In genomic region chr9:7282565-7283302, GRCm38 (mm10) we compare ENCODE assay signal across 22 mouse cellular contexts. TPM values are rescaled to one million over a fixed set of nuclear protein-coding genes. Genes with fewer than 3 reads are reported as not detected.
A peak's percentile ranks its signal among the peaks of the same experiment; 100 is the strongest.
DNase-seq lines count a peak whose midpoint lies in the region; ATAC-seq lines count a peak whose summit lies in the region.
"Had no signal": no experiment of that assay in that cellular context is flagged by ENCODE, and none has a peak within 500 bp of the region (broad histone marks: within the 10 kb centered on the region; RNA-seq: fewer than 3 reads in every experiment).

No protein-coding gene starts in this region.

- 61% methylated on average over 7 of the region's 7 CpGs for WGBS in forebrain, embryonic 11.5 days
- WGBS in forebrain, embryonic 10.5 days, result 62% methylated on average over 7 of the region's 7 CpGs
- WGBS in hindbrain, embryonic 14.5 days, result 68% methylated on average over 7 of the region's 7 CpGs
- 67% methylated on average over 7 of the region's 7 CpGs for WGBS in hindbrain, embryonic 10.5 days
- WGBS in neural tube, embryonic 12.5 days, result 70% methylated on average over 7 of the region's 7 CpGs
- WGBS in neural tube, embryonic 15.5 days, result 70% methylated on average over 7 of the region's 7 CpGs

- no peaks in the 10 kb centered on the region for H3K9me3 ChIP-seq in forebrain, embryonic 11.5 days (ENCODE audit: control insufficient read depth, low read length)
- no peaks in the 10 kb centered on the region for H3K9me3 ChIP-seq in forebrain, embryonic 10.5 days
- no peaks in the 10 kb centered on the region for H3K9me3 ChIP-seq in hindbrain, embryonic 14.5 days (ENCODE audit: control insufficient read depth, low read length)
- H3K9me3 ChIP-seq in hindbrain, embryonic 10.5 days, result no peaks in the 10 kb centered on the region
- H3K9me3 ChIP-seq in neural tube, embryonic 12.5 days, result no peaks in the 10 kb centered on the region
- H3K9me3 ChIP-seq in neural tube, embryonic 15.5 days (replicated peaks), result no peaks in the 10 kb centered on the region
- H3K9me3 ChIP-seq: heart, embryonic 10.5 days; lung, embryonic 15.5 days had no signal

- peak; percentile 93 for ATAC-seq in forebrain, embryonic 11.5 days (replicated peaks; ENCODE audit: low FRiP score)
- ATAC-seq in hindbrain, embryonic 14.5 days (ENCODE audit: low FRiP score), result peak; percentile 62; the same call in 1 of the 2 replicates
- peak; percentile 41; the same call in 1 of the 2 replicates for ATAC-seq in neural tube, embryonic 12.5 days (ENCODE audit: low FRiP score, low read depth)
- ATAC-seq in neural tube, embryonic 15.5 days (ENCODE audit: low FRiP score), result no peak
- ATAC-seq: CD4-positive, CD25-positive, alpha-beta regulatory T cell, adult 4 months had no signal

- no peaks in the 10 kb centered on the region for H3K4me1 ChIP-seq in forebrain, embryonic 11.5 days (replicated peaks; ENCODE audit: control insufficient read depth, insufficient read depth, low read length)
- H3K4me1 ChIP-seq in forebrain, embryonic 10.5 days, result peaks cover 8% of the 10 kb centered on the region; the same call in 1 of the 2 replicates
- no peaks in the 10 kb centered on the region for H3K4me1 ChIP-seq in hindbrain, embryonic 14.5 days (replicated peaks; ENCODE audit: control insufficient read depth, insufficient read depth, low read length)
- peaks cover 6% of the 10 kb centered on the region; the same call in 1 of the 2 replicates for H3K4me1 ChIP-seq in hindbrain, embryonic 10.5 days (replicated peaks)
- H3K4me1 ChIP-seq in neural tube, embryonic 12.5 days, result no peaks in the 10 kb centered on the region
- no peaks in the 10 kb centered on the region for H3K4me1 ChIP-seq in neural tube, embryonic 15.5 days
- H3K4me1 ChIP-seq: heart, embryonic 10.5 days; lung, embryonic 15.5 days had no signal

- no peak overlapping the region for H3K9ac ChIP-seq in forebrain, embryonic 11.5 days (ENCODE audit: low read length)
- no peak overlapping the region for H3K9ac ChIP-seq in hindbrain, embryonic 14.5 days
- H3K9ac ChIP-seq in neural tube, embryonic 12.5 days, result no peak overlapping the region
- H3K9ac ChIP-seq in neural tube, embryonic 15.5 days (replicated peaks), result no peak overlapping the region
- H3K9ac ChIP-seq: liver, embryonic 14.5 days; lung, embryonic 15.5 days had no signal

- H3K27ac ChIP-seq in forebrain, embryonic 11.5 days (ENCODE audit: low read depth, low read length), result no peak overlapping the region
- H3K27ac ChIP-seq in forebrain, embryonic 10.5 days, result no peak overlapping the region
- H3K27ac ChIP-seq in hindbrain, embryonic 14.5 days, result no peak overlapping the region
- H3K27ac ChIP-seq in hindbrain, embryonic 10.5 days, result no peak overlapping the region; the same call in 1 of the 2 replicates
- no peak overlapping the region for H3K27ac ChIP-seq in neural tube, embryonic 12.5 days
- H3K27ac ChIP-seq in neural tube, embryonic 15.5 days (replicated peaks), result no peak overlapping the region
- H3K27ac ChIP-seq: heart, embryonic 10.5 days; left cerebral cortex, adult 2 months; liver, embryonic 14.5 days; lung, embryonic 15.5 days had no signal

- H3K4me3 ChIP-seq in forebrain, embryonic 11.5 days (ENCODE audit: low read depth, low read length), result no peak overlapping the region
- H3K4me3 ChIP-seq in forebrain, embryonic 10.5 days, result no peak overlapping the region
- no peak overlapping the region for H3K4me3 ChIP-seq in hindbrain, embryonic 14.5 days (replicated peaks; ENCODE audit: low read length)
- no peak overlapping the region for H3K4me3 ChIP-seq in hindbrain, embryonic 10.5 days
- no peak overlapping the region for H3K4me3 ChIP-seq in neural tube, embryonic 12.5 days
- no peak overlapping the region for H3K4me3 ChIP-seq in neural tube, embryonic 15.5 days (replicated peaks)
- H3K4me3 ChIP-seq: heart, embryonic 10.5 days; left cerebral cortex, adult 2 months; lung, embryonic 15.5 days; myocyte had no signal

- H3K4me2 ChIP-seq in forebrain, embryonic 11.5 days (ENCODE audit: low read depth, low read length, severe bottlenecking), result no peak overlapping the region
- H3K4me2 ChIP-seq in hindbrain, embryonic 14.5 days (replicated peaks), result no peak overlapping the region
- no peak overlapping the region for H3K4me2 ChIP-seq in neural tube, embryonic 12.5 days (replicated peaks)
- no peak overlapping the region for H3K4me2 ChIP-seq in neural tube, embryonic 15.5 days
- H3K4me2 ChIP-seq: lung, embryonic 15.5 days had no signal

- no peak for DNase-seq in forebrain, embryonic 11.5 days (ENCODE audit: low spot score)
- DNase-seq in forebrain, embryonic 10.5 days (ENCODE audit: extremely low spot score, low spot score), result no peak
- no peak for DNase-seq in hindbrain, embryonic 14.5 days (ENCODE audit: low spot score)
- DNase-seq in hindbrain, embryonic 10.5 days (ENCODE audit: low spot score), result no peak
- DNase-seq in urinary bladder, adult 2 months (ENCODE audit: low spot score), result no peak
- DNase-seq: adrenal gland, postnatal 14 days; cerebellum, adult 9-10 months; gastrocnemius, postnatal 10 days; kidney, adult 8-10 months; kidney, postnatal 10 days; lung, postnatal 4 days; right cerebral cortex, postnatal 25 days; spleen, adult 18-20 months had no signal

- H3K27me3 ChIP-seq in forebrain, embryonic 11.5 days (ENCODE audit: control insufficient read depth, insufficient read depth, low read length), result no peaks in the 10 kb centered on the region
- H3K27me3 ChIP-seq in forebrain, embryonic 10.5 days (ENCODE audit: poor library complexity, severe bottlenecking), result no peaks in the 10 kb centered on the region
- H3K27me3 ChIP-seq in hindbrain, embryonic 14.5 days (ENCODE audit: control insufficient read depth, insufficient read depth, low read length), result no peaks in the 10 kb centered on the region
- no peaks in the 10 kb centered on the region for H3K27me3 ChIP-seq in hindbrain, embryonic 10.5 days (ENCODE audit: insufficient read depth, poor library complexity, severe bottlenecking)
- H3K27me3 ChIP-seq in neural tube, embryonic 12.5 days (replicated peaks), result no peaks in the 10 kb centered on the region
- H3K27me3 ChIP-seq in neural tube, embryonic 15.5 days (replicated peaks), result no peaks in the 10 kb centered on the region
- H3K27me3 ChIP-seq: lung, embryonic 15.5 days had no signal

- no peaks in the 10 kb centered on the region for H3K36me3 ChIP-seq in forebrain, embryonic 11.5 days (ENCODE audit: control insufficient read depth, insufficient read depth, low read length)
- H3K36me3 ChIP-seq in forebrain, embryonic 10.5 days (replicated peaks), result no peaks in the 10 kb centered on the region
- no peaks in the 10 kb centered on the region for H3K36me3 ChIP-seq in hindbrain, embryonic 14.5 days (replicated peaks; ENCODE audit: control insufficient read depth, insufficient read depth)
- H3K36me3 ChIP-seq in hindbrain, embryonic 10.5 days, result no peaks in the 10 kb centered on the region
- H3K36me3 ChIP-seq in neural tube, embryonic 12.5 days, result no peaks in the 10 kb centered on the region
- no peaks in the 10 kb centered on the region for H3K36me3 ChIP-seq in neural tube, embryonic 15.5 days
- H3K36me3 ChIP-seq: heart, embryonic 10.5 days; lung, embryonic 15.5 days had no signal

RNA-seq across cellular contexts. Expression of gene Mmp13, which starts 10.4 kb away (rescaled TPM):
- not detected in 2 replicates for polyA plus RNA-seq in forebrain, embryonic 11.5 days (2014; fragmentation: Nextera tagmentation; extraction: Ambion mirVana)
- polyA plus RNA-seq in forebrain, embryonic 10.5 days (2016; fragmentation: Nextera tagmentation; extraction: Ambion mirVana), result not detected in 2 replicates
- polyA plus RNA-seq in hindbrain, embryonic 14.5 days (2014; fragmentation: Nextera tagmentation; extraction: Ambion mirVana), result not detected in 2 replicates
- not detected in 2 replicates for polyA plus RNA-seq in hindbrain, embryonic 10.5 days (2016; fragmentation: Nextera tagmentation; extraction: Ambion mirVana)
- polyA plus RNA-seq in neural tube, embryonic 12.5 days (2016; fragmentation: Nextera tagmentation; extraction: Ambion mirVana), result not detected in 2 replicates
- 0.23 and 1.8 TPM in 2 replicates for polyA plus RNA-seq in neural tube, embryonic 15.5 days (2015; fragmentation: Nextera tagmentation; extraction: Ambion mirVana)
- 0.15 and 0.17 TPM in 2 replicates for polyA plus RNA-seq in urinary bladder, adult 2 months (2012; rRNA removed)
- polyA plus RNA-seq: CD4-positive, CD25-positive, alpha-beta regulatory T cell, adult 4 months; heart, embryonic 10.5 days; intestine, embryonic 14.5 days had no signal
